Mouse (Mus musculus) kidney, embryonic 15.5 days (tissue): Measurements from ENCODE around the gene Kank1. TPM values are rescaled to one million over a fixed set of nuclear protein-coding genes. Genes with fewer than 3 reads are reported as not detected.

Experiments used
- ATAC-seq: fragments of 200-750 bp; cut with Nextera tagmentation; replicated peaks from 2 replicates; pipeline ENCODE4 v1.8.0; 2017; ENCODE audit warnings: moderate TSS enrichment; ENCODE audit not compliant: low FRiP score
- H3K27ac ChIP-seq: fragments of 300-500 bp; sonication (generic); 2 replicates; pipeline ENCODE4 v1.5.1; 2015; ENCODE audit warnings: mild to moderate bottlenecking, inconsistent platforms
- H3K27me3 ChIP-seq: fragments of 300-500 bp; sonication (generic); 2 replicates; pipeline ENCODE4 v1.6.1; 2015; ENCODE audit warnings: inconsistent platforms
- H3K36me3 ChIP-seq: fragments of 300-500 bp; sonication (generic); 2 replicates; pipeline ENCODE4 v1.6.1; 2015; ENCODE audit warnings: inconsistent platforms
- H3K4me1 ChIP-seq: fragments of 300-500 bp; sonication (generic); 2 replicates; pipeline ENCODE4 v1.6.1; 2015; ENCODE audit warnings: inconsistent platforms
- H3K4me2 ChIP-seq: fragments of 300-500 bp; sonication (generic); 2 replicates; pipeline ENCODE4 v1.6.1; 2015; ENCODE audit warnings: moderate library complexity, mild to moderate bottlenecking, inconsistent platforms
- H3K4me3 ChIP-seq: fragments of 300-500 bp; sonication (generic); replicated peaks from 2 replicates; pipeline ENCODE4 v1.5.1; 2015; ENCODE audit warnings: mild to moderate bottlenecking, inconsistent platforms
- H3K9ac ChIP-seq: fragments of 300-500 bp; sonication (generic); 2 replicates; pipeline ENCODE4 v1.6.1; 2015; ENCODE audit warnings: mild to moderate bottlenecking, inconsistent platforms
- H3K9me3 ChIP-seq: fragments of 300-500 bp; sonication (generic); replicated peaks from 2 replicates; pipeline ENCODE4 v1.6.1; 2016; ENCODE audit warnings: inconsistent platforms
- WGBS: fragments of 180-500 bp; shearing (Covaris S2); methylation state at CpG from one replicate; pipeline ENCODE4 v1.1.7; 2015; ENCODE audit warnings: mixed read lengths; 5-methylcytosine and 5-hydroxymethylcytosine counted together
- polyA plus RNA-seq: library from polyadenylated mRNA; unstranded; fragments of >200 nt; fragmentation: Nextera tagmentation; extraction: Ambion mirVana; gene quantifications from 2 replicates; pipeline ENCODE4 v1.2.1, GENCODE M21; 2015

Gene Kank1
- polyA plus RNA-seq, 1 experiment from 2014 or later, result 26.5 TPM

DNA sequence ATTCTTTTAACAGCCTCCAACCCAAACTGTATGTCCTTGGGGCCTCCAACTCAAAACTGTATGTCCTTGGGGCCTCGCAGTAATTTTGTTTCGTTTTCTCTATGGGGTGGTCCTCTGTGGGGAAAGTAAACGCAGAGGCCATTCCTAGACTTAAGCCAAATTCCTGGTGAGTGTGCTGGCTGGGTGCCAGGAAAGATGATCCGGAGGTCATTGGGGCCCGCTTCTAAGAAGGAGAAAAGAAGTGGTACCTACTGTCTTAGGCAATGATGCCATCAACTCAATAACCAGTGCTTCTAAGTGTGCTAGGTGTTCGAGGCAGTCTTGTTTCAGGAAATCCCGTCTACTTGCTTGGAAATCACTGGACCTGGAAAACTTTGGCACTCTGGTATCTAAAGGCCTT, 87.5 kb downstream of the Kank1 start:
- no peak overlapping the region for H3K9ac ChIP-seq
- H3K4me2 ChIP-seq, result no peak overlapping the region
- no peaks in the 10 kb centered on the region for H3K36me3 ChIP-seq
- H3K9me3 ChIP-seq, result no peaks in the 10 kb centered on the region
- 68% methylated on average over 7 of the region's 7 CpGs for WGBS
- H3K4me1 ChIP-seq, result 0 out of 2 replicates have a peak, but pooled peaks cover 8% of the 10 kb centered on the region
- no peak for ATAC-seq
- no peak overlapping the region for H3K4me3 ChIP-seq
- no peak overlapping the region for H3K27ac ChIP-seq
- H3K27me3 ChIP-seq, result no peaks in the 10 kb centered on the region

DNA sequence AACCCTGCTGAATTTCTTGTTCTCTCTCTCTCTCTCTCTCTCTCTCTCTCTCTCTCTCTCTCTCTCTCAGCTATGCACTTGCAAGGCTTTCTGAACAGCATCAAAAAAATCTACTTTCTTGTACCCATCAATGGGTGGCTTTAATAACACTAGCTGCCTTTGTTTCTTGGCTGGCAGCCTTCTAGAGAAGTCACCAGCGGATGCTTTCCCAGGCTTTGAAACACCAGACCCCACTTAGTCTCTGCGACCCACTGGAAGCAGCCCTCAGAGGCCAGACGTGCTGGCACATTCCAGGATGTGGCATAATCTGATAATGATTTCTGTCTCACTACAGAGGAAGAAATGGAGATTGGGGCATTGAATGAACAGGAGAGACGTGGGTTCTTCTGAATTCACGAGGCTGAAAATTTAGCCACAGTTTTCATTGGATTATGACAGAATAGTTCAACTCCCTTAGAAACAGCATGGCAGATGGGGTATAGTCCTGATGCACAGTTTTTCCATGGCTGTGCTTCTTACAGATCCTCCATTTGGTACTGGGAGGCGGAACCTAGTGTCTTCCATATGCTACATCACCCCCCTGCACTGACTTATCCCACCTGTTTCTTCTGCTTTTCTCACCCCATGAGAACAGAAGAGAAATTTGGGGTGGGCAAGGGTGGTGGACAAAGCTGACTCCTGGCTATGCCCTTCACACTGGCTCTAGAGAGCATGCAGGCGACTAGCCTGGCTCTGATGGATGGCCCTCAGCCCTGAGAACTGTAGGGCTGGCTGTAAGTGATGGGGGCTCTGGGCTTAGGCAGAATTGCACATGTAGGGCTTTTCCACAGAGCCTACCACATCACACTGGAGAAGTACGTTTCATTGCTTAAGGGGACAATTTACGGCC, 88.6 kb downstream of the Kank1 start:
- WGBS, result 68% methylated on average over 9 of the region's 9 CpGs
- H3K4me2 ChIP-seq, result no peak overlapping the region

DNA sequence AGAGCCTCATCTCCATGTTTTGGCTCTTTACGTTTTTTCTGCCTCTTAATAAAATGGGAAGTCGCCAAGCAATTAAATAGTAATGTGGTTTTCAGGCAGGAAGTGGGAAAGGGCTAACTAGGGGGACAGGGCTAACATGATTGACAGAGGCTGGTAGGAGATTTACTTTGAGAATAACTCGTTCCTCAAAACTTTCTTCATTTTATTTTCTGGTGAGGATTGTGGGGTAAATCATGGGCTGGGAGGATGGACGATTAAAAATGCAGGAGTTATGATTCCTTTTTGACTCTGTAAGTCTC, 89.2 kb downstream of the Kank1 start:
- no peak for ATAC-seq

More for the DNA sequence above, 88.6 kb downstream of the Kank1 start:
- H3K27ac ChIP-seq, result no peak overlapping the region
- H3K27me3 ChIP-seq, result no peaks in the 10 kb centered on the region
- H3K4me3 ChIP-seq, result no peak overlapping the region
- no peak overlapping the region for H3K9ac ChIP-seq
- no peaks in the 10 kb centered on the region for H3K9me3 ChIP-seq
- no peaks in the 10 kb centered on the region for H3K36me3 ChIP-seq
- ATAC-seq, result no peak
- 0 out of 2 replicates have a peak, but pooled peaks cover 8% of the 10 kb centered on the region for H3K4me1 ChIP-seq

DNA sequence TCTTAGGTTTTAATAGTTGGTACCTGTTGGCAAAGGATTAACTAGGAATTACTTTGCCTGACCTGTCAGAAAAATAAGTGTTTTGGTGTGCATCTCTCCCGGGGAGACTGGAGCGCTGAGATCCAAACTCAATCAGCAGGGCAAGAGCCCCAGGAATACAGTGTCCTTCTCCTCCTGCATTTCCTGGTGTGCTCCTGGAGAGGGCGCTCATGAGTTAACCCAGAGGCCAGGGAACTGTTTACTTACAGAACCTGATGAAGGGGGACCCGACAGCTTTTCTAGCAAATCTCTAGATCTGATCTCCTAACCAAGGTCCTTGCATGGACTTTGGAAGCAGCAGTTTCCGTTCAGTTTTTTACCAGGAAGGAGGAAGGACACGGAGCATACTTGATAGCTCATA, 90.9 kb downstream of the Kank1 start:
- H3K36me3 ChIP-seq, result no peaks in the 10 kb centered on the region
- H3K4me1 ChIP-seq, result 0 out of 2 replicates have a peak, but pooled peaks cover 12% of the 10 kb centered on the region
- no peaks in the 10 kb centered on the region for H3K27me3 ChIP-seq
- H3K9me3 ChIP-seq, result no peaks in the 10 kb centered on the region
- H3K27ac ChIP-seq, result no peak overlapping the region
- no peak for ATAC-seq
- no peak overlapping the region for H3K4me2 ChIP-seq
- no peak overlapping the region for H3K9ac ChIP-seq
- H3K4me3 ChIP-seq, result no peak overlapping the region
- WGBS, result 74% methylated on average over 6 of the region's 6 CpGs

More for the DNA sequence above, 89.2 kb downstream of the Kank1 start:
- no peak overlapping the region for H3K4me3 ChIP-seq
- H3K9me3 ChIP-seq, result no peaks in the 10 kb centered on the region
- H3K27ac ChIP-seq, result no peak overlapping the region
- 0 out of 2 replicates have a peak, but pooled peaks cover 12% of the 10 kb centered on the region for H3K4me1 ChIP-seq
- H3K27me3 ChIP-seq, result no peaks in the 10 kb centered on the region
- 52% methylated on average over 4 of the region's 4 CpGs for WGBS
- no peaks in the 10 kb centered on the region for H3K36me3 ChIP-seq
- H3K4me2 ChIP-seq, result no peak overlapping the region
- H3K9ac ChIP-seq, result no peak overlapping the region

DNA sequence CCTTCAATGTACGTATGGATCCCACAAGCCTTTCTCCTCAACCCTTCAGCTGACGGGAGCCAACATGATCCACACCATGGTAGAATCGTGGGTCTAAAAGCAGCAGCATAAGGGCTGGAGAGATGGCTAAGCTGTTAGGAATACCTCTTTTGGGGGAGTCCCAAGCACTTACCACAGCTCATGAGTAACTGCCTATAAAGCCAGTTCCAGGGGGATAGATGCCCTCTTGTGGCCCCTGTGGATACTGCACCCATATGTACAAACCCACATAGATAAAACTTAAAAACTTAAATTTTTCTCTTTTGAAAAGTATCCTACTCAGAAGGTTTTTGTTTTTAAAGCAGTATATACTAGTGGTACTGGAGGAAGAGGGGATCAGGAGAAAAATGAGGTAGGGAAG, 97.6 kb downstream of the Kank1 start:
- no peak overlapping the region for H3K4me3 ChIP-seq
- H3K9ac ChIP-seq, result no peak overlapping the region
- H3K9me3 ChIP-seq, result no peaks in the 10 kb centered on the region
- H3K4me2 ChIP-seq, result no peak overlapping the region
- no peak overlapping the region for H3K27ac ChIP-seq
- ATAC-seq, result no peak
- WGBS, result 62% methylated on average over 3 of the region's 3 CpGs
- 0 out of 2 replicates have a peak, but pooled peaks cover 5% of the 10 kb centered on the region for H3K27me3 ChIP-seq
- H3K36me3 ChIP-seq, result no peaks in the 10 kb centered on the region
- H3K4me1 ChIP-seq, result 0 out of 2 replicates have a peak, but pooled peaks cover 4% of the 10 kb centered on the region

DNA sequence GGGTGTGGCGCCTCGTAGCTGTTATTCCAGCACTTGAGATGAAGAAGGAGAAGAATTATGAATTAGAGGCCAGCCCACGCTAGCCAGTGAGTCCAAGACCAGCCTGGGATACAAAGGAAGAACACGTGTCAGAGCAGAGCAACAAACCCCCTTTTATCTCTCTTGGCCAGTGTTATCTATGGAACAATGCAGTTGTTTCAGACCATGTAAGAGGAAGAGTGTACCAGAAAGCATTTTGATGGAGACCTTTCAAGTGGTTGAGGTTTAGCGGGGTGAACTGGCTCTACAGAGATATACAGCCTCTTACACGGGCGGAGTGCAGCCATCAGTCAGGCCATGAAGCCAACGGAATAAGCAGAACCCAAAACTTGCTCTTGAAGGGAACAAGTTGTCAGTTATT, 100.0 kb downstream of the Kank1 start:
- no peak for ATAC-seq
- H3K9ac ChIP-seq, result no peak overlapping the region
- 87% methylated on average over 8 of the region's 8 CpGs for WGBS
- H3K27ac ChIP-seq, result no peak overlapping the region
- no peaks in the 10 kb centered on the region for H3K9me3 ChIP-seq
- H3K4me1 ChIP-seq, result no peaks in the 10 kb centered on the region
- no peak overlapping the region for H3K4me2 ChIP-seq
- 0 out of 2 replicates have a peak, but pooled peaks cover 5% of the 10 kb centered on the region for H3K27me3 ChIP-seq
- H3K36me3 ChIP-seq, result no peaks in the 10 kb centered on the region
- no peak overlapping the region for H3K4me3 ChIP-seq

DNA sequence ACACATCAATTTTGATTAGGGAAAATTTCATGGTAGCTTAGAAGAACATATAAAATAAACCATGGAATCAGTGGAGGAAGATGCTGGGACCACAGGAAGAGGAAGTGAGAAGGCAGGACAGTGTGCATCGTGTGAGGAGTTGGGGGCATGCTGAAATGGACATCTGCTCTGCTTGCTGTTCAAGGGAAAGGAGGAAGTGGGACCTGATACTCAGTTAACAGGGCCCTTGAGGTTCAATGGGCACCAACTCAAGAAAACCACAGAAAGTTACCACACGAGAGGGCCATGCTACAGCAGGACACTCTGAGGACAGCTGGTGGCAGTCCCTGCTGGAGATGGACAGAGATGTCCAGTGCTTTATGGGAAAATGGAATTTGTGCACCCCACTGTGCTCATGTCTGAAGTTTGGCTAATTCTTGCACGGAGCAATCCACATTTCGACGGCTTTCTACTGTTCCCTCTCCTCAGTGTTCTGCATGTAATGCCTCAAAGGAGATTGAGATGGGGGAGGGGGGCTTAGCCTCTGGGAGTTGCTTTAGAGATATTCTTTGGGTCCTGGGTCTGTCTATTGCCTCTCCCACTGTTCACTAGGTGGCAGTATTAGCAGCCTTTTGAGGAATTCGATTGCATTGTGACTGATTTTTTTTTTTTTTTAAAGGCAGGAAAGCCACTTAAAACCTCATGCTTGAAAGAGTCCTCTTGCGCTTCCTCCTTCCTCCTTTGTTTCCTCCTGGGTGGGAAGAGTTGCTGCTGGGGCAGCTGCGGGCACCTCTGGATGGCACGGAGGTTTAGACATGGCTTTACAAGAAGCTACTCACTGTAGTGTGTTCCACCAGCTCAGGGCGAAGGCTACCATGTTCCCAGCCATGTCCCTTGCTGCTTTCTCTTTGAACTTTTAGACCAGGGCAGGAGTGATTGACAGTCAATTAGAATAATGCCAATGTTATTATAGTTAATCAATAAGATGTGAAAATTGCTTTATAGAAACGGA, 104.2 kb downstream of the Kank1 start:
- 51% methylated on average over 11 of the region's 11 CpGs for WGBS
- H3K4me2 ChIP-seq, result no peak overlapping the region
- no peak overlapping the region for H3K27ac ChIP-seq
- H3K27me3 ChIP-seq, result peaks cover 5% of the 10 kb centered on the region; the same call in 1 of the 2 replicates
- no peaks in the 10 kb centered on the region for H3K9me3 ChIP-seq
- ATAC-seq, result no peak; the same call in 1 of the 2 replicates
- no peak overlapping the region for H3K4me3 ChIP-seq
- H3K4me1 ChIP-seq, result peaks cover 6% of the 10 kb centered on the region
- no peaks in the 10 kb centered on the region for H3K36me3 ChIP-seq
- no peak overlapping the region for H3K9ac ChIP-seq

DNA sequence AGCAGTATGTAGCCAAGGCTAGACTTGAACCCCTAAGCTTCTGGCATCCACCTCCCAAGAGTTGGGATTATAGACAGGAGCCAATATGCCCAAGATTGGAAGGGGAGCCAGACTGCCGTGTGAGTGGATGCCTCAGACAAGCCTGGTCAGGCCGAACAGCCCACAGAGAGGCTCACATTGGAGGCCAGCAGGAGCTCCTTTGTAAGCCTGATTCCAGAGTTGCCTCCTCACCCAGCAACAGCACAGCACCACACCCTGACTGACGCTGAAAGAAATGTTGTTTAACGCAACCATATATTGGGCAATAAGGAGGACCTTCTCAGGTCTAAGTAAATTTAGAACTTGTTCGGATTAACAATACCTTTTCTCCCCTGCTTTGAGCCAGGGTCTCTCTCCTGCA, 105.3 kb downstream of the Kank1 start:
- 90% methylated on average over 5 of the region's 5 CpGs for WGBS
- Histone ChIP-seq H3K9ac (no peak overlapping the region), H3K4me2 (no peak overlapping the region), H3K27me3 (peaks cover 5% of the 10 kb centered on the region; the same call in 1 of the 2 replicates), H3K27ac (no peak overlapping the region), H3K4me3 (no peak overlapping the region), H3K4me1 (peaks cover 6% of the 10 kb centered on the region), H3K36me3 (no peaks in the 10 kb centered on the region), H3K9me3 (no peaks in the 10 kb centered on the region)
- ATAC-seq, result no peak

DNA sequence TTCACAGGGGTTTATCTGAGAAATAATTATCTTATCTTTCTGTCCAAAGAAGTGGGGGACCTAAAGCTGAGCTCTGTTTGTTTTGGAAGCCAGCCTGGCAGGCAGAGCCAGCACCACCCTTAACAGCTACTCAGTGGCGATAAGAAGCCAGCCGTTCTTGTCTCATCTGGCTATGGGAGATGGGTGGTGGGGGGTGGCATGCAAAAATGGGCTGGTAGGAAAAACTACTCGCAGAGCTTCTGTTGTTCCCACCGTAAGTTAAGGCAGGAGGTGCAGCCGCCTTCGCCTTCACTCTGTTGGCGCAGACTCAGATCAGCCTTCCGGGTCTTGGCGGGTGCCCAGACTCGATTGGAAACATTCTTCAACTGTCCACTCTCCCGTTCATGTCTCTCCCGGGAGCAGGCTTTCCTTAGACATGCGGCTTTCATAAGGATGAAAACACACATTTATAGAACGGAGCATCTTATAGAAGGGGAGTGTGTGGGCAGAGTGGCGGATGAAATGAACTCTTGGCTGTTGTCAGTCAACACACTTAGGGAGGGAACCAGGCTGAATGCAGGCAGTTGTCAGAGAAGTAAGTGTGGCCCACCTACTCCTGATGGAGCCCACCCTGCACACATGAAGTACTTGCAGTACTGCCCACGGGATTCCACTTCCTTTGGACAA, 107.0 kb downstream of the Kank1 start:
- H3K4me1 ChIP-seq, result peaks cover 6% of the 10 kb centered on the region
- ATAC-seq, result no peak
- no peaks in the 10 kb centered on the region for H3K9me3 ChIP-seq
- 67% methylated on average over 16 of the region's 16 CpGs for WGBS
- H3K4me2 ChIP-seq, result 0 out of 2 replicates have a peak overlapping the region, but pooled peaks have one; percentile 21
- no peak overlapping the region for H3K9ac ChIP-seq
- H3K27ac ChIP-seq, result no peak overlapping the region
- H3K27me3 ChIP-seq, result peaks cover under 1% of the 10 kb centered on the region; the same call in 1 of the 2 replicates
- H3K4me3 ChIP-seq, result no peak overlapping the region
- no peaks in the 10 kb centered on the region for H3K36me3 ChIP-seq

DNA sequence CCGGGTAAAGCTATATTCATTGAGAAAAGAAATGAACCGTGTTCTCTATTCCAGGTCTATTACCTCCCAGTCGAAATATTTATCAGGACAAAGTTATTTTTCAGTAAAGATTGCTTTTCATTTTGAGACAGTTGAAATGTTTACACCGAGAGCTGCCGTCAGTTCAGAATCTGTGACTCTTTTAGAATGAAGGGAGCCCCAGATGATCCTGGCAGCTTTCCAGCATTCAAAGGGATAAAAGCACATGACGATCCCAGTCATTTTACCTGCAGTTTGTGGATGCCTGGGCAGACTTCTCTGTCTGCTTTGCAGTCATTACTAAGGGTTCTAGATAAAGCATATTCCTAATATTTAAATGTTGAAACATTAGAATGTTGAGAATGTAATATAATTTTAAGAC, 107.6 kb downstream of the Kank1 start:
- peaks cover 6% of the 10 kb centered on the region for H3K4me1 ChIP-seq
- no peaks in the 10 kb centered on the region for H3K9me3 ChIP-seq
- H3K9ac ChIP-seq, result no peak overlapping the region
- H3K27ac ChIP-seq, result no peak overlapping the region
- H3K27me3 ChIP-seq, result no peaks in the 10 kb centered on the region; the same call in 1 of the 2 replicates
- ATAC-seq, result no peak
- WGBS, result 61% methylated on average over 6 of the region's 6 CpGs
- no peak overlapping the region for H3K4me2 ChIP-seq
- H3K36me3 ChIP-seq, result no peaks in the 10 kb centered on the region
- H3K4me3 ChIP-seq, result no peak overlapping the region

DNA sequence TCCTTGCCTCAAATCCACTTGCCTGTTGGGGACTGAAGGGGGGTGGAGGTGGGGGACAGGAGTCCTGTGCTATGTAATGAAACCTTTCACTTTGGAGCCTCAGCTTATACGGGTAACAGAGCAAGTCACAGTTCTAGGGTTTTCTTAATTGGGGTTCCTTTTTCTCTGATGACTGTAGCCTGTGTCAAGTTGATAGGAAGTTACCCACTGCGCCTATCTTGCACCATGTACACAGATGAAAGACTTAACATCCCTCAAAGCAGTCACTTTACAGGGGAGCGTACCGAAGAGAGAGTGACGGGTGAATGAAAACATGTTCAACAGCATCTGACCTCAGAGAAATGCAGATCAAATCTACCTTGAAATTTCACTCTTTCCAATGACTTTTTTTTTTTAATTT, 109.2 kb downstream of the Kank1 start:
- H3K27me3 ChIP-seq, result no peaks in the 10 kb centered on the region; the same call in 1 of the 2 replicates
- H3K4me2 ChIP-seq, result no peak overlapping the region
- H3K27ac ChIP-seq, result no peak overlapping the region
- 93% methylated on average over 5 of the region's 5 CpGs for WGBS
- no peaks in the 10 kb centered on the region for H3K36me3 ChIP-seq
- ATAC-seq, result no peak
- H3K4me3 ChIP-seq, result no peak overlapping the region
- H3K4me1 ChIP-seq, result peaks cover 7% of the 10 kb centered on the region
- H3K9ac ChIP-seq, result no peak overlapping the region
- no peaks in the 10 kb centered on the region for H3K9me3 ChIP-seq
